Mouse (Mus musculus) T-helper 2 cell (primary cell): ENCODE data around the gene Slc22a22.

ENCODE experiments used
- in situ Hi-C: fragments of 300-600 bp; cut with MboI, MseI; formaldehyde crosslinking; loops from one replicate; pipeline ENCODE4 v1.15.1; 2025; ENCODE audit warnings: high pct_unique_total_duplicates

Slc22a22 gene

DNA sequence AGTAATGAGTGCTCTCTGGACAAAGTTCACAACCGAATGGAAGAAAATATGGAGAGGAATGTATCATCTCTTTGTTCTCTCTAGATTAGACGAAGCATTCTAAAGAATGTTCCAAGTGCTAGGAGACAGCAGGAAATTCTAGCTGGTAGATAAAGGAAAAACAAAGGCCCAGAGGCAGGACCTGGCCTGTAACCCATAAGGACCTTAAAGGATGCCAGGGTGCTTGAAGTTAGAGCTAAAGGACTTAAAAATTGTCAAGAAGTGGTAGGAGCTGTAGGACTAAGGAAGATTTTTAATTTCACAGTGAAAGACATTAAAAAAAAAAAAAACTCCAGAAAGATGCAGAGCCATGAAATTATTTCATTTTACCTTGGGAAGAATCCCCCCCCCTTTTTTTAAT lies at the start of gene Slc22a22:
TSS of gene Slc22a22 (minus strand) at position 101 of the 400 bp plus-strand sequence.
- in situ Hi-C loops = no loop called here

DNA sequence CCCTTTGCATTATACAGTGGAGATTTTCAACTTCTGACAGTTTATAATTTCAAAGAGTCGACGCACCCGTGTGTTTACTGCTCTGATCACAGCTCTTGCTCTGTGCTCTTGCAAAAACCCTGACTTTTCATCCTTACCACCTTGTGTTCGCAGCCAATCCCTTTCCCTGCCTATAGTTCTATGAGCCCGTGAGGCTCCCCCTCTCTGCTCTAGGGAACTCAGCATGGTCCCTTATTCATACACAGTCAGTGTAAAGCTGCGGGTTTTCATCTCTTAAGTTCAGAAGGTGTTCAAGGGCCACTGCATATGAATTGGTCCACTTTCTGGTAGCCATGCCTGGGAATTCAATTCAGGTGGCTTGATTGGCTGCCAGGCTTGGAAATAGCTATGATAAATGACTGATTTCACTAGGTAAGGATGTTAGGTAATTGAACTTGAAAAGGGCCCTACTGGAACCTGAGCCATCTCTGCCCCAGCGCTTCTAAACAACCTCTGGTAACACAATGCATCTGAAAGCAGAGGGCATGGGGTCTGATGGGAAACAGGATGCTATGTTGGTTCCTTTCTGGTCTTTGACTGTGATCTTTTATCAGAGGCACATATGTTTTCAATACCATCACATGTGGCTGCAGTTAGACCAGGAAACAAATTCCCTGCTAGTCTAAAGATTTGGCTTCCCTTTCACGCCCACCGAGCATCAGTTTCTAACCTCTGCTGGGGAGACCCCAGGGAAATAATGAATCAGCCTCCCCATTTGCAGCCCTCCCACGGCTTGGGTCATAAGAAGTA lies 46.3 kb upstream of the Slc22a22 start:
- in situ Hi-C loops = loop anchor here (25.0 kb wide), 1 partner anchor 1186 kb away; no protein-coding TSS in a partner anchor

DNA sequence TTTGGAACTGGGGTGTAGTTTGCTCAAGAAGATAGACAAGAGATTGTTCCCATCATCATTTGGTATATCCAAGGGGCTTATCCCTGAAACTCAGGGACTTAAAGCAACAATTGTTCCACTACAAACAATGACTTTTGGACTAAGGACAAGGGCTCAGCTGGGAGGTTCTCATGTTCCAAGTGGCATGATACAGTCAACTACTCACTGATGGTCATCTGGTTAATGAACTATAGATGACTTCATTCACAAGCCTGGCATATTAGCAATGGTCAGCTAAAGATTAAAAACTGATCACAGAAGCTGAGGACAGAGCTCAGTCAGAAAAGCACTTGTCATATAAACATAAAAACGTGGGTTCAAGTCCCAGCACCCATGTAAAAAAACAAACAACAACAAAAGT lies 44.7 kb upstream of the Slc22a22 start:
- in situ Hi-C loops = loop anchor here (25.0 kb wide), 1 partner anchor 1185 kb away; no protein-coding TSS in a partner anchor

DNA sequence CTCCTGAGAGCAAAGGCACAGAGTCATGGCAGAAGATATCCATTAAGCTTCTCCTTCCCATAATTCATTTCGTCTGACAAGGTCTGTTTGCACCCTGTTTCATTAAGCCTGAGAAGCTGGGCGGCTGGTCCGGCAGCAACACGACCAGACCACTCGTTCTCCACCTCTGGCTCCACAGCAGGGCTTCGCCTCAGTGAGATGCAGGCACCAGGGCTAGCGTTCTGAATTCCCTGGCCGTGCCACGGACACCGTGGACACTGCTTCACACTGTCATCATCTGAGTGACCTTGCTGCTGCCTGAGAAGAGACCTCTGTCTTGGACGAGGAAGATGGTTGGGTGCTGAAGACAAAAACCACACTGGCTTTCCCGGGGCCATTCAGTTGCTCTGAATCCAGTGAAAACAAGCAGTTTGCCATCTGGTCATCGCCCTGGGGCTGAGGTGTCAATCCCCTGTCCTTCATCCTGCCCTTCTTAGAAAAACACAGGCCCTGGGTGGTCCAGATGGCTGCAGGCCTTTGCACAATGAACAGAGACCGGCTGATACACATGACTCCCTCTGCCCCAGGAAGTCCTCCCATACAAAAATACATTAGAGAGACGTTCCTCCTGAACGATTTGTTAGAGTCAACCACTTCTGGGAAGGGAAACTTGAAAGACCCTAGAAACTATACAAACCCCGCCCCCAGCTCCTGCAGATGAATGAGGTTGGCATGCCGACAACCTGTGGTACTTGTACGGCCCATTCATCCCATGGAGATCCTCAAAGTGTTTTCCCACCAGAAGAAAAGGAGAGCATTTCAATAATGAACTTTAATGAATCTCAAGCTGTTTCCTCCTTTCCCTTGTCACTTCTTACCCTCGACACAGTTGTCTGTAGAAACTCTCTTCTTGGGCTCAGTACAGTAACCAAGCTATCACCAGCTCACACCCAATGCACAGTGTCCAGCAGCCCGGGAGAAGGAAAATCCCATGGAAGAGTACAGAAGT lies 32.1 kb upstream of the Slc22a22 start:
- in situ Hi-C loops = loop anchor here (5.0 to 25.0 kb wide), 2 partner anchors 1172 to 1442 kb away; no protein-coding TSS in a partner anchor

DNA sequence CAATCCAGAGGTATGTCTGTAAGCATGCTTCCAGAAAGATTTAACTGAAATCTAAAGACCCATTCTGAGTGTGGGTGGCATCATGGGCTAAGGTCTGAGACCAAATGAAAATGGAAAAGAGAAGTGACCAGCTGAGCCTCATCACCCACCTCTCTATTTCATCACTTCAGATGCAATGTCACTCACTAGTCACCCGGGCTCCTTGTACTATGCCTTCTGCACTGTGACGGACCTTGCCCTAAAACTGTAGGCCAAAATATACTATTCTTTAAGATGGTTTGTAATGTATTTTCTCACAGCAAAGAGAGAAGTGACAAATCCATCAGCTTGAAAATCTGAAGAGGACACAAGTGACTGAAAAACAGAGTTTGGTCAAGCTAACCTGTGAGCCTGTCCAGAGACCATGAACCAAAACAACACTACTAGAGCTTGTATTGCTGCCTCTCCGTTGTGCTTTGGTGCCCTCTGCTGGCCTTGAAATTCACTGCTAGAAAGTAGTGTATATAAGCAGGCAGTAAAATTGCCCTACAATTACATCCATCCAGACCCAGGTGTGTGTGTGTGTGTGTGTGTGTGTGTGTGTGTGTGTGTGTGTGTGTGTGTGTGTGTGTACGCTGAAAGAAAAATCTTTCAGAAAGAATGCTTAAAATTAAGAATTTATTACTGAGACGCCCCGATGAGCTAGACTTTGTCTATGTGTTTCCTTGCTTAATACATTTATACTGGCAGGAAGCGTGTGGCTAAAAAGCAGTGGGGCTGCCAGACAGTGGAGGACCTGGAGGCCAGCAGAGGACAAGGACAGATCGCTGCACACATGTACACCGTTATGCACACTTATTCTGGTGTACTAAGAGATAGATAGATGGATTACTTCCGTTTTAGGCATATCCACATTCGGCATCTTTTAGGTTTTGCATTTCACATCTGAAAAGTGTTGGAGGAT lies 31.1 kb upstream of the Slc22a22 start:
- in situ Hi-C loops = loop anchor here (5.0 to 25.0 kb wide), 2 partner anchors 1171 to 1441 kb away; no protein-coding TSS in a partner anchor

DNA sequence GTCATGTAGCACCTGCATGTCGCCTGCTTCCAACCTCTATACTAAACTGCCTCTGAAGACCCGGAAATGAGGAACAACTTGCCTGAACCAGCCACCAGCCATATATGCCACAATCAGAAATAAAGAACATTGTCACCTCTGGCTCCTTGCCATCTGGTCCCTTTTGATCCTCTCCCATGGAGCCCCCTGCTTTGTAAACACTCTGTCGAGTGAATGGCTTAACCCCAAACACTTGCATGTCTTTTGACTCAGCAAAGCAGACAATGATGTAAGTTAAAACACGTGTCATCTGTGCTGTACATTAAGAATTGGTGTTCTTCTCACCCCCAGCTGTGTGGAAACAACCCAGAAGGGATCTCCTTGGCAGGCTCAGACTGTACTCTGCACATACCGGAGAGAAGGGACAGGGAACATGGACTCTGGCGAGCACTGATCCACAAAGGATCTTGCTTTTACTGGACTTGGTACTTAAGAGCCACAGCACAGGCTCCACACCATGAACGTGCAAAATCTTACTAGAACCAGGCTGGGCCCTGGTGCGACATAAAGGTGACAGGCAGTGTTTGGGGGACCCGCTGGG lies 26.8 kb upstream of the Slc22a22 start:
- in situ Hi-C loops = loop anchor here (25.0 kb wide), 1 partner anchor 1167 kb away; no protein-coding TSS in a partner anchor

DNA sequence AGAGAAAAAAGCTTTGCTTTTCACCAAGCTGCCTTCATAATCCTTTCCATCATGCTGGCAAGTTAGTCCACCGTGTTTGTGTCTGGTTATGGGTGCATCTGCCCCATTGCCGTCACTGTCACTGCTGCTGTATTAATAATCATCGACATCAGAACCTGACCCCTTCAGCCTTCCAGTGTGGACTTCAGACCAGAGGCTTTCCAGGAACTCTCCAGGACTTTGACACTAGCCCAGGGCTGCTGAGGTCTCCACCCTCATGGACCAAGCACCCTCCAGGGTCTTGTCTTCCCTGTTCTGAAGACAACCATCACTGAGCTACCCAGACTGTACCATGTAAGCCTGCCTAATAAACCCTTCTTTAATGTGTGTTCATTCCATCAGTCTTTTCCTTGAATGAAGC lies 26.2 kb upstream of the Slc22a22 start:
- in situ Hi-C loops = loop anchor here (25.0 kb wide), 1 partner anchor 1166 kb away; no protein-coding TSS in a partner anchor

DNA sequence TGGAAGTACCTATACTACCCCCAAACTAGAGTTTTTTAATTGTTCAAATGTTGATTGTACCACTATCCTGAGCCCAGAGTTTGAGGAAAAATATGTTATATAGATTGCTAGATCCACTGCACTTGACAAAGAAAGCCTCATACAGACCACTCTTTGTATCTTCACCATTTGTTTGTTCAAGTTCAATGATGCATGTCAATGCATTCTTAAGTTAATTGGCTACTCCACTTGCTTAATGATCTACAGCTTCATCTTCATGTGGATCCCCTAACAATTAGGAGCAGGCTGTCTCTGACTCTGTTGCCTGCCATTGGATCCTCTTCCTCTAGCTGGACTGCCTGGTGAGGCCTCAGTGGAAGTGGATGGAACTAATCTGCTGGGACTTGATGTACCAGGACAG lies 24.1 kb upstream of the Slc22a22 start:
- in situ Hi-C loops = loop anchor here (25.0 kb wide), 1 partner anchor 1164 kb away; no protein-coding TSS in a partner anchor

DNA sequence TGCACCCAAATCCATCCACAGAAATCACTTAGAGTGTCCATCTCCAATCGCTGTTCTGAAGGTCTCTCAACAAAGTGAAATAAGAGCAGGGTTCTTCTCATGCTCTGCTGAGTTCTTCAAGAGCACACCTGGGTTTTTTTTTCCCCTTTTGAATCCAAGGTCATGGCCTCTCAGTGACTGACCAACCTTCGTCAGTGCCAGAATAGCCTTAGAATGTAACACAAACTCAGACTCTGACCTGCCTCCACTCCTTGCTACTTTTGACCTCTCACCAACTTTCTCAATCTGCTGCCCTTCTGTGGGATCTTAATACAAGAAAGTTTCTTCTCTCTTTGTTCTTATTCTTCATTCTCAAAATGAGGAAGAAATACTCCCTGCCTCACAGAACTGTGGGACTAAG lies 18.7 kb upstream of the Slc22a22 start:
- in situ Hi-C loops = no loop called here

DNA sequence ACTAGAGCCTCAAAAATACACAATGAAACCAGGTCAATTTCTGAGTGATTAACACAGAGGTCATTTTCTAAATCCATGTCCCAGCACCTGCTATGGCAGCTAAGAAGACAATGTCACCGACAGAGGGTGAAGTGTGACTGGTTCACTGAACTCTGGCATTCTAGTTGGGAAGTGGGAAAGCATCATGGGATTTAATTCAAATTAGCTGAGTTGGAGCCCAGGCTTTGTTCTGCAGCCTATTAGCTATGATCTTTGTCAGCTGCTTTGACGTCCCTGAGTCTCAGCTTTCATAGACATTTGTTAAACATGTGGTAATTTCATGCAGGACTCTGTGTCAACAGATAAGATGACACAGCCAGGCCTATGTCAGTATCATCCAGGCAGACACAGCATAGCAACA lies 5.1 kb upstream of the Slc22a22 start:
- in situ Hi-C loops = no loop called here

DNA sequence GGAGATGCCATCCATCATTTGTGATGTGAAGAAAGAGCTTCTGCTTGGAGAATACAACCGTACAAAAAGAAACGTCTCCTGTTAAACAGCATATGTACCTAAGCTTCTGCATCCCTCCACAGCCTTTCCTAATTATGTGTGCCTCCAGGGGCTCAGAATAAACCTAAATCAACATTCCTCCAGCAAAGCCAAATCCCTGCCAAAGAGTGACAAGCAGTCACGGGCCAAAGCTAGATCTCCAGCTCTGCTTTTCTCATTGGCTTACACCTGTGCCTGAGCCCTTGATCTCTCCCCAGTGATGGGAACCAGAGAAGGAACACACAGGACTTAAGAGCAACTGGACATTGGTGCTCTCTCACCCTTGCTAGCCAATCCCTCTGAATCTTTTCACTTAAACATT lies 5.8 kb downstream of the Slc22a22 start:
- in situ Hi-C loops = no loop called here

DNA sequence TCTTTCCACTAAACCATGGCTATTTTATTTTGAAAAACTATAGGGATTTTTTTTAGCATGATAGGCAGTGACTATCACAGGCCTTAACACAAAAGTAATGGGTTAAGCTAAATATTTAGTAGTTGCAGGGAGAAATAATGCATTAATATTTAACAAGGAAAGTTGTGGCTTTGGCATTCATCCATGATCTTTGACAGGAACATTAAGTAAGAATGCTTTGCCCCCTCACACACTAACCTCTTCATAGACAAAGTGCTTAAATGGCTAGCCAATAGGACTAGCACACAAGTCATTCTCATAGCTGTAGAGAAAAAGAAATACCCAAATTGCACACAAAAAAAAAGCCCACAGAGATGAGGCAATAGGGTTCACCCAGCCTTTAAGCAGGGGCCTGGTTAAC lies 11.4 kb downstream of the Slc22a22 start:
- in situ Hi-C loops = no loop called here

DNA sequence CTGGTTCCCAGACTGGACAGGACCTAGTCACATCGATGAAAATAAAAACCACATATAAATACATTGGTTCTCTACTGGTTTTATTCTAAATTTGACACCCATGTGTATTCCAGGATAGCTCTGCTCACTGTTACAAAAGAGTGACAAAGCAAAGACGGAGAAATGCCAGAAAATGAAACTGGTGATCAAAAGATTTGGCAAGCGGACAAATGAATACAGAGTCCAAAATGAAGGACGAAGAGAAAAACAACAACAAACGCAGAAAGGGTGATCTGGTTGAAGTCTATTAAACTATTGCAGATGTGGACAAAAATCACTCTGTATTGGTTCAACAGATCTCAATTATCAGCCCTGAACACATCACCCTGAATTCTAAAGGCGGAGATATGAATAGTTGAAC lies 12.4 kb downstream of the Slc22a22 start:
- in situ Hi-C loops = no loop called here

DNA sequence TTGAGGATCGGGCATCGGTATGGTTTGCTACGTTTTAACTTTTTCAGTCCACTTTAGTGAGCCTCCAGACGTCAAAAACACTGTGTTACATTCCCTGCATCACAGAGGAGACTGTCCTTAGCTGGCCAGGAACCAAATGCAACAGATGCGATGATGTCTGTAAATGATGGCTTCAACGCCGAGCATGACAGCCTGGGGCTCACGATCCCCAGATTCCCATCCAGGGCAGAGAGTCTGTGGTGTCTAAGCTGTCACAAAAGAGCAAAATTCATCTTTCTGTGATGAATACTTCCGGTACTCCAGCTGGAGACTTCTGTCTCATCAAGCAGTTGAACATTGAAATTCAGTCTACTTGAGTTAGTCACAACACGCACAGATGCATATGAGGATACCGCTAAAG lies 13.4 kb downstream of the Slc22a22 start:
- in situ Hi-C loops = no loop called here

DNA sequence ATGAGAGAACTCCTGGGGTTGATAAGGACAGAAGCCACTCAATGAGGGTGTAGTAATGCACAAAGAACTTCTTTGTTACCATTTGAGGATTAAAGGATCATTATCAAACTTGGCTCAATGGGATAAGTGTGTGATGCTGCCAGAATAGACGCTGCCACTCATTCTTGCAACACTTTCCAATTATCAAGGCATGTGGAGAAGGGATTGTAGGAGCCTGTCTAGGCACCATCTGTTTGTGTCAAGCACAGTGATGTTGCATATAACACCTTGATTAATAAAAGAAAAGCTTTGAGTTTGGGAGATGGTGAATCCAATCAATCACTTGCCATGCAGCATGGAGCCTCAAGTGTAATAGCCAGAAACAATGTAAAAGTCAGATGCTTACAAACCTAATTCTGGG lies 16.1 kb downstream of the Slc22a22 start:
- in situ Hi-C loops = no loop called here

DNA sequence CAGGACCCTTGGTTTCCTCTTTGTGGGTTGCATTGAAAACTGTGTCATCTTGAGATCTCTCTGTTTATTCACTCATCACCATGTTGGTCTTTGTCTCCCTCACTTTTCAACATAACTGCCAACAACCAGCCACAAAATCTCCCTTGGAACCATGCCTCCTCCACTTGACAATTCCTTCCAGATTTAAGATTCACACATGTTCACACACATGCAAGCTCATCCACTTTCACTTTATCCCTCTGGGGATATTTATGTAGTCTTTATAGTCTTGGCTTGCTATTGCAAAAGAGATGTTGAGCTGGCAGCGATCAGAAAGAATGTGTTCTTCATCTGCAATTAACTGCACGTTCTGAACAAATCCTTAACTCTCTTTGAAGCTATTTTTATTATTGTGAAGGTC lies 20.1 kb downstream of the Slc22a22 start:
- in situ Hi-C loops = no loop called here

DNA sequence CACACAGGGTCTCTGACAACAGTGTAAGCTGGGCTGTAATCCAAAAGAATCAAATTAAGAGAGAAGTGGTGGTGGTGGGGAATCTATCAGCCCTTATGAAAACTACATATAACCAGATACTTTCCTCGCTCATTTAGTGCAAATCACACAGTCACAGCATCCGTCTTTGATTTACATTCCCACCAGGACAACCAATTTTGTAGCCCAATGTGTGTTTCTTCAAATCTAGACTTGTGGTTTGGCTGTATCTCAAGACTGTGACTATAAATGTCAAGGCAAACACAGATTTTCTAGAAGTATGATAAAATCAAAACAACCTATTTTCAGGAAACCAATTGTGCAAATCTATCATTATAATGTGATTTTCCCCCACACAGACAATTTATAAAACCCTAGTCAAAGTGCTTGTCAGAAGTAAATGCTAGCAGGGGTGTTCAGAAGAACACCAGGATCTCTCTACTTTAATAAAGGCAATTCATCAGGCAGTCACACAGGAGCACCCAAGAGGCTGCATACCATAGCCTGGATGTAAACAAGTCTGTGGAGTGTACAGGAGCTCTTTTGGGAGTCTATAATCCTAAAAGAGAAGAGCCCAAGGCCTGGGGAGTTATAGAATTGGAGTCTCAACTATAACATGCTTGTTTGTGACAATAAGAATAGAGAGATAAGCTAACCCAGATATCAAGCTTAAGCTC lies 42.6 kb downstream of the Slc22a22 start:
- in situ Hi-C loops = no loop called here

DNA sequence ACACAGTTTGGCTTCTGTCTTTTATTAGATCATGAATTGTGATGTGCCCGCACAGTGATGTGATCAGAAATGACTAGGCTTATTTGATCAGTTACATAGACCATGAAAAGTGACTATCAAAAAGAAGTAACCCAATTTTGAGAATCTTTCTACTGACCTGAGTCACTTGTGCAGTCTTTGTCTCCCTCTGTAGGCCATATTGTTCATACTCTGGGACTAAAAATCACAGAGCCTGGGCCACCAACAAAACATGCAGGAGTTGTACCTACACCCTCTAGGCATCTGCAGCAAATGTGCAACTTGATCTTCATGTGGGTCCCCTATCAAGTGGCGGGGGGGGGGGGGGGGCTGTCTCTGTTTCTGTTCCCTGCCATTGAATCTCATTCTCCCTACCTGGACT lies 68.9 kb downstream of the Slc22a22 start:
- in situ Hi-C loops = no loop called here

DNA sequence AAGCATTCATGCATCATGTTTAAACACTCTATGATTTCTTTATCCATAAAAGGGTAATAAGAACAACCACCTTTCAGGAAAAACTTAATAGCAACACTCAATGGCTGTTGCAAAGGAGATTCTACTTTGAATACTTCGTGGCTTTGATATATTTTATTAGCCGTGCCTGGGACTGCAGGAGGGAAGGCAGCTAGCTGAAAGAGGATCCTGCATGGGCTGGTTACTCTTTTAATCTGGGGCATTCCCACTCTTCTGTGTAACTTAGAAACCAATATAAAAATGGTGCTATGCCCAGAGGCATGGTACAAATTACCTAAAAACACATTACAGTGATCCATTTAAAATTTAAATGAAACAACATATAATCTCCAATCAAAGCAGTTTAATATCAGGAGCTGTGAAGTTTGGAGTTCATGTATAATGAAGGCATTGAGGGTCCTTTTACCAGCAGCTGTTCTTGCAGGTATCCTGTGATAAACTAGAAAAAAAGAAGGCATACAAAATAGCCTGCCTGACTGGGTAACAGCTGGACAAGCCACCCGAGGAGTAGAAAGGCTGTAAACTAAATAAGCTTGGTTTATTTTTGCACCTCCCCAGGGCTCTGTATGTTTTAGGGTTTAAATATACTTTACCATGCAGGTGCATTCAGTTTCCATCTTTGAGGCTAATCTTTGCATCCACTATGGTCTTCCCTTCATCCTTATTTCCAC lies 78.8 kb downstream of the Slc22a22 start:
- in situ Hi-C loops = no loop called here
